In the genomic region with DNA sequence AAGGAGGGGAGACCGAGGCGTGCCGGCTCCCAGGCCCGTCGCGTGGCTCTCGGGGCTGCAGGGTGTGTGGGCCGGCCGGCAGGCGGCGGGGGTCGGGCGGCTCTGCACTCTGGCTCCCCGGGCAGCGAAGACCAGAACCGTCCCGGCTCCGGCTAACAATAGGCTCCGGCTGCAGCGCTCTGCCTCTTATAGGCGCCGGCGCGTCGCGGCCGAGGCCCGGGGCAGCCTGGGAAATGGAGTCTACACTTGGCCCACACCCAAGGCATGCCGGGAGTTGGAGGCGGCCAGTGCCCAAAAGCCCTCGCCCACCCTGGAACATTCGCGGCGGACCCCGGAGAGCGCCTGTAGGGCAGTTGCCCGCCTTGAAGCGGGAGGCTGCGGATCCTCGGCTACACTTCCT, we compare ENCODE assay signal across 8 mouse cellular contexts. TPM values are rescaled to one million over a fixed set of nuclear protein-coding genes. Genes with fewer than 3 reads are reported as not detected.
A peak's percentile ranks its signal among the peaks of the same experiment; 100 is the strongest.
DNase-seq lines count a peak whose midpoint lies in the region; ATAC-seq and TF ChIP-seq lines count a peak whose summit lies in the region.

A gene (minus strand): TSS at position 387 of the 400 bp plus-strand sequence.

- H3K4me1 ChIP-seq in brown adipose tissue, adult 24 weeks (ENCODE audit: control insufficient read depth, insufficient read depth, insufficient read length, low read length) = peaks cover 8% of the 10 kb centered on the region; the same call in 1 of the 2 replicates
- H3K4me1 ChIP-seq in heart, embryonic 15.5 days (replicated peaks) = peaks cover 40% of the 10 kb centered on the region
- H3K4me1 ChIP-seq in liver, embryonic 14.5 days (replicated peaks; ENCODE audit: control insufficient read depth in 2 of 2, insufficient read depth in 2 of 2, low read length in 1 of 2) = peaks cover 0 to 8% of the 10 kb centered on the region in 2 experiments; a peak in 2 of 4 replicates
- peaks cover 12% of the 10 kb centered on the region for H3K4me1 ChIP-seq in neural tube, embryonic 11.5 days (ENCODE audit: control insufficient read depth, insufficient read depth, low read length)
- 0 out of 2 replicates have a peak, but pooled peaks cover 2% of the 10 kb centered on the region for H3K4me1 ChIP-seq in stomach, postnatal 0 days (replicated peaks; ENCODE audit: control insufficient read depth, insufficient read depth)

- peak; percentile 94 for ATAC-seq in heart, embryonic 15.5 days (replicated peaks; ENCODE audit: insufficient number of reproducible peaks, insufficient read depth, low FRiP score, low read depth)
- peak; percentile 92 for ATAC-seq in liver, embryonic 14.5 days (ENCODE audit: insufficient read depth)
- ATAC-seq in neural tube, embryonic 11.5 days (ENCODE audit: insufficient read depth, low FRiP score, low TSS enrichment) = peak; percentile 99
- ATAC-seq in stomach, postnatal 0 days (ENCODE audit: low FRiP score, low TSS enrichment) = peak; percentile 97

- H3K4me2 ChIP-seq in heart, embryonic 15.5 days = peak within 1 kb of the TSS; percentile 98
- peak within 1 kb of the TSS; percentile 95 for H3K4me2 ChIP-seq in liver, embryonic 14.5 days (ENCODE audit: low read depth)
- H3K4me2 ChIP-seq in neural tube, embryonic 11.5 days (ENCODE audit: low read depth) = peak within 1 kb of the TSS; percentile 44
- peak within 1 kb of the TSS; percentile 98 for H3K4me2 ChIP-seq in stomach, postnatal 0 days (replicated peaks; ENCODE audit: low read depth)

- no peaks in the 10 kb centered on the region for H3K9me3 ChIP-seq in heart, embryonic 15.5 days (replicated peaks)
- H3K9me3 ChIP-seq in liver, embryonic 14.5 days (ENCODE audit: control insufficient read depth, low read length) = no peaks in the 10 kb centered on the region
- H3K9me3 ChIP-seq in neural tube, embryonic 11.5 days (ENCODE audit: control insufficient read depth, low read length) = no peaks in the 10 kb centered on the region
- no peaks in the 10 kb centered on the region for H3K9me3 ChIP-seq in stomach, postnatal 0 days (ENCODE audit: control insufficient read depth, low read length)

- H3K36me3 ChIP-seq in heart, embryonic 15.5 days = no peaks in the 10 kb centered on the region
- H3K36me3 ChIP-seq in liver, embryonic 14.5 days (replicated peaks; ENCODE audit: control insufficient read depth, insufficient read depth, low read depth) = no peaks in the 10 kb centered on the region
- H3K36me3 ChIP-seq in neural tube, embryonic 11.5 days (ENCODE audit: control insufficient read depth, insufficient read depth, low read length) = no peaks in the 10 kb centered on the region
- H3K36me3 ChIP-seq in stomach, postnatal 0 days (ENCODE audit: control insufficient read depth, insufficient read depth, low read length) = no peaks in the 10 kb centered on the region

- TF ChIP-seq EP300 in liver, embryonic 14.5 days (IDR thresholded peaks at IDR 0.05; ENCODE audit: low read depth) = no peak
- TF ChIP-seq EP300 in stomach, postnatal 0 days (optimal IDR thresholded peaks at IDR 0.05) = no peak

- peak; percentile 90 for DNase-seq in CD4-positive, CD25-positive, alpha-beta regulatory T cell, adult 2 months (ENCODE audit: low read depth, low spot score)
- peak; percentile 62 for DNase-seq in fibroblast of lung, adult 2 months (ENCODE audit: low read depth)
- DNase-seq in kidney, postnatal 25 days = peak; percentile 93 to 95
- peak; percentile 50 to 70 (median 62) for DNase-seq in liver, embryonic 14.5 days (ENCODE audit: low read depth in 3 of 3, low spot score in 3 of 3)
- DNase-seq in neural tube, embryonic 11.5 days (ENCODE audit: low spot score) = peak; percentile 96
- DNase-seq in stomach, postnatal 0 days (ENCODE audit: low spot score) = peak; percentile 91

- under 1% methylated on average over 40 of the region's 40 CpGs for WGBS in heart, embryonic 15.5 days
- under 1% methylated on average over 40 of the region's 40 CpGs for WGBS in liver, embryonic 14.5 days (ENCODE audit: insufficient replicate concordance)
- under 1% methylated on average over 36 of the region's 40 CpGs for WGBS in neural tube, embryonic 11.5 days
- WGBS in stomach, postnatal 0 days = under 1% methylated on average over 40 of the region's 40 CpGs

- H3K9ac ChIP-seq in heart, embryonic 15.5 days = peak within 1 kb of the TSS; percentile 96
- peak within 1 kb of the TSS; percentile 58 for H3K9ac ChIP-seq in liver, embryonic 14.5 days (replicated peaks)
- H3K9ac ChIP-seq in neural tube, embryonic 11.5 days (ENCODE audit: low read length) = peak within 1 kb of the TSS; percentile 96
- peak within 1 kb of the TSS; percentile 83 for H3K9ac ChIP-seq in stomach, postnatal 0 days (ENCODE audit: low read length)

- TF ChIP-seq CTCF in liver, embryonic 14.5 days (IDR thresholded peaks at IDR 0.05; ENCODE audit: low read depth) = no peak
- peak; percentile 61 for TF ChIP-seq CTCF in stomach, postnatal 0 days (IDR thresholded peaks at IDR 0.05; ENCODE audit: low read depth)

- H3K27ac ChIP-seq in brown adipose tissue, adult 24 weeks (replicated peaks; ENCODE audit: low read depth, low read length) = no peak within 1 kb of the TSS; the same call in 1 of the 2 replicates
- H3K27ac ChIP-seq in heart, embryonic 15.5 days = peak within 1 kb of the TSS; percentile 93
- no peak within 1 kb of the TSS for H3K27ac ChIP-seq in liver, embryonic 14.5 days
- peak within 1 kb of the TSS; percentile 94 for H3K27ac ChIP-seq in neural tube, embryonic 11.5 days (ENCODE audit: low read depth, low read length)
- H3K27ac ChIP-seq in stomach, postnatal 0 days (replicated peaks) = peak within 1 kb of the TSS; percentile 83

- peak within 1 kb of the TSS; percentile 71 for H3K4me3 ChIP-seq in brown adipose tissue, adult 24 weeks (ENCODE audit: insufficient read depth, low read depth, low read length)
- peak within 1 kb of the TSS; percentile 93 for H3K4me3 ChIP-seq in heart, embryonic 15.5 days
- H3K4me3 ChIP-seq in liver, embryonic 14.5 days (ENCODE audit: insufficient read depth in 1 of 2, low read depth in 2 of 2, low read length in 2 of 2) = peak within 1 kb of the TSS; percentile 57 to 70
- H3K4me3 ChIP-seq in neural tube, embryonic 11.5 days (ENCODE audit: low read depth, low read length) = peak within 1 kb of the TSS; percentile 87
- peak within 1 kb of the TSS; percentile 75 for H3K4me3 ChIP-seq in stomach, postnatal 0 days (ENCODE audit: low read depth, low read length)

- H3K27me3 ChIP-seq in heart, embryonic 15.5 days = no peaks in the 10 kb centered on the region
- H3K27me3 ChIP-seq in liver, embryonic 14.5 days (ENCODE audit: control insufficient read depth, insufficient read depth, low read length) = peaks cover 7% of the 10 kb centered on the region
- no peaks in the 10 kb centered on the region for H3K27me3 ChIP-seq in neural tube, embryonic 11.5 days (ENCODE audit: control insufficient read depth, insufficient read depth, low read length)
- no peaks in the 10 kb centered on the region for H3K27me3 ChIP-seq in stomach, postnatal 0 days (ENCODE audit: control insufficient read depth, insufficient read depth, low read length)

RNA-seq across cellular contexts. Expression of the gene that starts here (rescaled TPM):
- 1.5 and 1.7 TPM in 2 replicates for polyA plus RNA-seq in brown adipose tissue, adult 24 weeks (2012; ENCODE audit: insufficient read depth, insufficient read length, missing spikeins)
- polyA plus RNA-seq in heart, embryonic 15.5 days (2015; fragmentation: Nextera tagmentation; extraction: Ambion mirVana) = 6.8 and 8.2 TPM in 2 replicates
- 0.42 and 0.59 TPM in 2 replicates for polyA plus RNA-seq in liver, embryonic 14.5 days (2012; rRNA removed)
- polyA plus RNA-seq in liver, embryonic 14.5 days (2014; fragmentation: Nextera tagmentation; extraction: Ambion mirVana) = 0.58 and 0.78 TPM in 2 replicates
- 28.9 and 29.9 TPM in 2 replicates for polyA plus RNA-seq in neural tube, embryonic 11.5 days (2014; fragmentation: Nextera tagmentation; extraction: Ambion mirVana)
- polyA plus RNA-seq in stomach, postnatal 0 days (2015; fragmentation: Nextera tagmentation; extraction: Ambion mirVana) = 2.6 and 2.8 TPM in 2 replicates

Comparison
In these comparisons a context has a peak if more than half of its experiments do, and no peak if none do; other contexts are left out.
1. Peak in DNase-seq, ATAC-seq, H3K4me3 ChIP-seq, H3K9ac ChIP-seq and H3K4me2 ChIP-seq in liver, embryonic 14.5 days; RNA of the gene not detected or under 1 TPM.
2. H3K27ac ChIP-seq: peak in heart, embryonic 15.5 days (single experiment), neural tube, embryonic 11.5 days (single experiment) and stomach, postnatal 0 days (single experiment); none in brown adipose tissue, adult 24 weeks (single experiment) and liver, embryonic 14.5 days (single experiment).
3. H3K4me2 ChIP-seq: peak in every context shown above with its lines; median percentile 98 in heart, embryonic 15.5 days; 98 in stomach, postnatal 0 days; 95 in liver, embryonic 14.5 days; 44 in neural tube, embryonic 11.5 days.
4. Peak in every context shown above with its lines, with median percentiles within 50 percentile points of each other: DNase-seq, H3K4me3 ChIP-seq, ATAC-seq and H3K9ac ChIP-seq.